Mouse (Mus musculus): Measurements from ENCODE around the gene Naa25.
A peak's percentile ranks its signal among the peaks of the same experiment; 100 is the strongest.

The Naa25 gene

DNA sequence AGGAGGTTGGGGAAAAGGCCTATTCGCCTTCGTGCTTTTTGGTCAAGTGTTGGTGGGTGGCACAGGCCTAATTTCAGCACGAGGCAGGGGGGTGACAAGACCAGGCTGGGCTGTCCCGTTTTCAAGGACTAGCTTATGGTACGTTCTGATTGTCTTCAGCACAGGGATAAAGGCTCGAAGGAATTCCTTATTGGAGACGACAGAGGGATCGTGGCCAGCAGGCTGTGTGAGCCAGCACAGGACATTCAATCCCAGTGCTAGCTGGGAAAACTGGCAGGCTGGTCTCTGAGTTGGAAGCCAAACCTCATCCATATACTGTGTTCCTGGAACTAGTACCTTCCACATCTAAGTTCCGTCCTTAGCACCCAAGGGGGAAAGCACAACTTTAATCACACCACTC is 55.2 kb downstream of the Naa25 start:
- no peak for DNase-seq

DNA sequence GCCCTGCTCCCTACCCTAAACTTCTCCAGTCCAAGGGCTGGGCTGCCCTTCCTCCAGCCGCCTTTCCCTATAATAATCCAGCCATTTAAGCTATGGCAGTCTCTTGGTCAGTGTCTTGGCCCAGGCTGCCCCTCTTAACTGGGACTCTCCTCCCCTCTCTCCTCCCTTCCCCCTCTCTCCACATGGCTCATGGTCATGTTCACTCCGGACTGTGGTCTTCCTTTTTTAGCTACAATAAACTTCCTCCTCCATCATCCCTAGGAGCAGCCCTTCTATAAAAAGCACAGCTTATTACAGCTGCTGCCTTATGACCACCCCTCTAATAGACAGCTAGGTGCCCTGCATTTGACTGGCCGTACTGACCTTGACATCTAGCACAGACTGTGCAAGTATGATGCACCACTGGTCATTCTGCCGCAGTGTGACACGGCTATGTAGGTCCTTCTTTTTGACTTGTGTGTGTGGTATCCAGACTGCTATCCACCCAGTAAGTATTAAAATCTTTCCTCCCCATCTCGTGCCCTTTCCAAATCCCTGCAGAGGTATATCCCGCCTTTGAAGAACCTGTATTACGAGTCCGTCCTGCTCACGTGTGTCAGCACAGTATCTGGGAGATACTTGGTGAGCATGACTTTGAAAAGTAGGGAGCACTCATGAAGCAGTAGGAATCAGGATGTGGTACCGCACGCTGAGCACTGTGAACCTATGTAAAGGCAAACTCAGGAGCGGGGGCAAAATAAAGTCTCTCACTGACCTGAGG is 56.2 kb downstream of the Naa25 start:
- DNase-seq = no peak

DNA sequence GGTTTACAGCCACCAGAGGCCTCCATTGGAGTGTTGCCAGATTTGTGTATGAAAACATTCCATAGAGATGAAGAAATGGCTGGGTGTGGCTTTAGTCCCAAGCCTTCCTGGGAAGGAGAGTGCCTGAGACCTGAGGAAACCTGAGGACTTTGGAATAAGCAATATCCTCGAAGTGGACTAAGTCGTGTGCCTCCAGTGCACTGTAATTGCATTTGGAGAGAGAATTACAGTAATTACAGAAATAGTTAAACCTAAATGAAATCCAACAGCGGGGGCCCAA is 56.7 kb downstream of the Naa25 start:
- DNase-seq = no peak

DNA sequence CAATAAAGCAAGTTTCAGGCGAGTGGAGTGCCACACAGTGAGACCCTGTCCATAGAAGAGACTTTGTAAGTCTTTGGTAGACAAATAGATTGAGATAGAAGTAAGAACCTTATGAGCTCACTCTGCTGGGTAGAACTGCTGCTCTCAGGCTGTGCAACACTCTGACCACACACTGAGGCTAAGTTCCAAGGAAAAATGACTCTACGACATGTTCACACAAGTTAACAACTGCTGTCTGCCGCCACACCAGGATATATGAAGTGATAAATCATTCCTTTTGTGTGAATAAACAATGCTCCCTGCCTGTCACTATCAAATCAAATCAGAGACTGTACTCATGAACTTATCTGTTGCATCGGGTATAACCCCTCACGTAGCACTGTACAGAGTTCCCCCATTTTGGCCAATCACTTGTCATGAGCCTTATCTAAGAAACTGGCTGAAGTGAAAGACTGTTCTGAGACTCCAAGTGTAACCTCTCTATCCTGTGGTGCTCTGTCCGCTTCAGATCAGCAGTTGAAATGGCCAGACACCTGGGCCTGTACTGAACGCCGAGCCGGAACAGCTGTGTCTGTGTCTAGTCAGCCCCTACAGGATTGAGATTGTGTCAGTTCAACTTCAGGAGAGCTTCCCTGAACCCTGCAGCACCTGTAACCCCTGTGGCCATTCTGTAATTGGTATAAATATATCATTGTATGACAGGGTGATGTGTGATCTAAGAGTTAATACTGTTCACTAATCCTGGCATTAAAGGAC is 58.0 kb downstream of the Naa25 start:
- DNase-seq = no peak

DNA sequence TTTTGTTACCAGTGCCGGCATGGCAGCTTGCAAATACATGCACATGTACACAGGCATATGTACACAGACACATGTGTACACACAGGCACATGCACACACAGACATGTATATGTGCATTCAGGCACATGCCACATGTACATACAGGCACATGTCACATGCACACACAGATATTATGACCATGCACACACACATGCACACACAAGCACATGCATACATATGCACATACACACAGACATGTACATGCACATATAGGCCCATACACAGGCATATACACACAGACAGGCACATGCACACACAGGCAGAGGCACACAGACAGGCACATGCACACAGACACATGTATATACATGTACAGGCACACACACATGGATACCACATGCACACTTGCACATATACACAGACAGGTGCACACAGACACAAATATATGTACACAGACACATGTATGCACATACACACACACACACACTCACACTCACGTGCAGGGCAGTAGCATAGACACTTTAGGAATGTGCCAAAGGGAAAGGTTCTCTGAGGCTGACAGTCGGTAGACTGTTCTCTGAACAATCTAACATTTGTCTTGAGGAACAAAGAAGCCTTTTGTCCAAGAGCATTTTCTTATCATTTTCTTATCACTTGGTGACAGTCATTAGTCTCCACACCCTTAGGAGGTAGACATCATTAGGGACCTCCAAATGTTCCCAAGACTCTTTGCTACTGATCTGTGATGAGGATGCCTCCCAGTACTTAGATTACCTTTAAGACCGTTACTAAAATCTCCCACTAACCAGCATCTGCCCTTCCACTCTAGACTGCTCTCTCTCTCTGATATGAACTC is 63.8 kb downstream of the Naa25 start:
- no peak for DNase-seq

DNA sequence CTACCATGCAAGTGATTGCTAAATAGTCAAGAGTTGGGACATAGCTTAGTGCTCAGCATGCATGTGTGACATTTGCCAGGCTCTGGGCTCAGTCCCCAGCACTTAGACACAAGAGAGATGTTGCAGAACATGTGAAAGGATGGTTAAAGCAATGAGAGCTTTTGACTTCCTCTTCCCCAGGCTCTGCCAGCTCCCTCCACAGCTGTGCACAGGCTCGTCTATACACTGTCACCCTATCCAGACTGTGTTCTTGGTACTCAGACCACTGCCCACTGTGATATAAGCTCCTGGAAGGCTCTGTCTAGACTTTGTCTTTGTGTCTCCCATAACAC is 64.4 kb downstream of the Naa25 start:
- no peak for DNase-seq

DNA sequence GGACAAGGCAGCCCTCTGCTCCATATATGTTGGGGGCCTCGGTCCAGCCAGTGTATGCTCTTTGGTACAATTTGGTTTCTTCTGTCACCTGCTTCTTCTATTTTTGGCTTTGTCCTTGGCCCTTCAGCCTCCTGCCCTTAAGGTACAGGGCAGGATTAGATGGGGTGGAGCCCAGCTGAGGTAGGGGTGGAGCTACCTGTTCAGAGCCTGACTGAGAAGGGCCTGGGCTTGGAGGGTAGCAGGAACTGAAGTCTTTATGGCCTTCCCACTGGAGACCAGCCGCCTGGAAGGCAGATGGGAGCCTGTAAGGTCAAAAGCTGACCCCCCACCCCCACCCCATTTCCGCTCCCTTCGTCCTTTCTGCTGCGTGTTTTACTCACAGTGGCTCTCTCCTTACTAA is 65.2 kb downstream of the Naa25 start:
- DNase-seq = peak; percentile 80

DNA sequence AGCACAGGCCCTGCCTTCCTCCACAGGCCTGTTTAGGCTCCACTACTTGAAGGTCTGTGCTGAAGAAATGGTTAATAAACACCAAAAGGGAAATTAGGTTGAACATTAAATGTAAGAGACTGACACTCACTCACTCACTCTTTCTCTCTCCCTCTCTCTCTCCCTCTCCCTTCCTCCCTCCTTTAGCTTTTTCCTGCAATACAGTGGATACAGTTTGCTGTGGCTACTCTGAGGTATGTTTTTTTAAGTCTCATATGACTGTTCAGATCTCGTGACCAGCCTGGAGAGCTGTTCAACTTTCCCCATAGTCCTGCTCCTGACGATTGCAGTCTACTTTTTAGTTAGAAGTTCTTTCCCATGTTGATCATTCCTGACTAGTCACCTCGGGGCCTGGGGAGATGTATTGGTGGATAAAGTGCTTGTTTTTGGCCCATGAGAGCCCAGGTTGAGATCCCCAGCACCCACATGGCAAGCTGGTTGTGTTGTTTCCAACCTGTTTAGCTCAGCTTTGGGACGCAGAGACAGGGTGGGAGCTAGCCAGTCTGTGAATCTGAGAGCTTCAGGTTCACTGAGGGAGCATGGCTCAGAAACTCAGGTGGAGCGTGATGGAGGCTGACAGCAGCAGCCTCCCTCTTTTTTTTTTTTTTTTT is 66.0 kb downstream of the Naa25 start:
- peak; percentile 56 for DNase-seq

DNA sequence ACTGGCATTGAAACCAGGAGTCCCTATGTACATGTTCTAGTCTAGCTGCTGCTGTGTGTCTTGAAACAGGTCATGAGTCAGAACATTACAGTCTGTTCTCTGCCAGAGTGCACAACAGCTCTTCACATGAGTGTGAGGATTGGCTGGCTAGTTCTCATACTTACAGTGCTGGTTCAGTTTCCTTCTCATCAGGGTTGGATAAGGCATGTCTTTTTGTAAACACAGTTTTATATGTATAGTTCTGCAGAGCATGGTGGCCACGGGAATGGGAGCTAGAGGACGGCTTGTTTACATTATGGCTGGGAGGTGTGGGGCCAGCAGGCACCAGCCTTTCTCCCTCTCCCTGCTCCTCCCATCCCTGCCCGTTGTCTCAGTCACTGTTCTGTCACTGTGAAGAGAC is 71.8 kb downstream of the Naa25 start:
- no peak for DNase-seq

DNA sequence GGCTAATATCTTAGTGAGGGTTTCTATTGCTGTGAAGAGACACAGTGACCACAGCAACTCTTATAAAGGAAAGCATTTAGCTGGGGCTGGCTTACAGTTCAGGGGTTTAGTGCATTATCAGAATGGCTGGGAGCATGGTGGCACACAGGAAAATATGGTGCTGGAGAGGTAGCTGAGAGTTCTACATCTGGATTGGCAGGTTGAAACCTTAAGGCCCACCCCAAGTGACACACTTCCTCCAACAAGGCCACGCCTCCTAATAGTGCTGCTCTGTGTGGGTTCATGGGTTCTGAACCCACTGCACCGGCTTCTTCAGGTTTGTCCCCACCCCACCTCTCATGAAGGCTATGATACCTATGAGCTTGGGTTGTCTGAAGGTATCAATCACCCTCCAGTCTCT is 74.7 kb downstream of the Naa25 start:
- no peak for DNase-seq

DNA sequence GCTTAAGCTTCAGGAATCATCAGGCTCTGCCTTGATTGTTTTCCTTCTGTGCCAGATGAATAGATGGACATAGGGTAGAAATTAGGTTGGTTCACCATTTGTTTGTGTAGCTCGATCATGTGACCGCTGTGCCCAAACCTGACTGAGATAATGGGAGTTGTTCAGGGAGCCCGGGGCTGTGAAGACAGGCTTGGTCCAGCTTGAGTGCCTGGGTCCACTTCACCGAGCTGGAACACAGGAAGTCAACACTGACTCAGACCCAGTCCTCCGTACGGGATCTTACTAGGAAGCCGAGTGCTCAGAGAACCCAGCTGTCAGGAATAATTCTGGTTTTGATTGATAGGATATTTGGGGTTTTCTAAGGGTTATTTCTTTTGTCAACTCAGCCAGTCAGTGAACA is 76.9 kb downstream of the Naa25 start:
- DNase-seq = peak; percentile 27

DNA sequence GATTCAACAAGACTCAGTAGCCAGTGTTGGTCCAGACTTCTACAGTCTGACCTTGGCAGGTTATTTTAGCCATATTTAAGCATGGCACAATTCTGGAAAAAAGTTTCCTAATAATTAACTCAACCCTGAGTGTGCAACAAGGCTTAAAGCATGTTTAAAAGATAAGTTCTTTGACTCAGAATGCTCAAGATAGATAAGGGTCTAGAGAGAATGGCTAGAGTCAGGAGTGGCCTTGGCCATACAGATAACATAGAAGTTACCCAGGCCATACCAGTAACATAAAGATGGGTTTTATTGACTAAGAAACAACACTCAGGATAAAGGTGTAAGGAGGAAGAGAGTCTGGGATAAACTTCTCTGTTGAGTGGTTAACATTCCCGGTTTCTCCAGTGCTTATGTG is 78.3 kb downstream of the Naa25 start:
- DNase-seq = no peak

DNA sequence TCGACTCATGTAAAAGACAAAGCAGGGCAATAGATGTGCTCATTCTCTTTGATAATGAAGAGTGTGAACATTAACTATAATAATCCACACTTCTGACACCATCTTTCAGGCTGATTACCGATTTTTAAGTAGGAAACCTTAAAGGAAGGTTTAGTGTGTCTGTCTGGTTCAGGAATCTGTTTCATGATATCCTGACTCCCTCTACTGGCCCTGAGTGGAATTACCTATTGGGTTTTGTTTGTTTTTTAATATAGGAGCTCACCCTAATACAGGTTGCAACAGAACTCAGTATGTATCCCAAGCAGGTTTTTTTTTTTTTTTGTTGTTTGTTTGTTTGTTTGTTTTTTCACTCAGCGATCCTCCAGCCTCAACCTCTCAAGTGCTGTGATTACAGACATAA is 79.9 kb downstream of the Naa25 start:
- DNase-seq = no peak

DNA sequence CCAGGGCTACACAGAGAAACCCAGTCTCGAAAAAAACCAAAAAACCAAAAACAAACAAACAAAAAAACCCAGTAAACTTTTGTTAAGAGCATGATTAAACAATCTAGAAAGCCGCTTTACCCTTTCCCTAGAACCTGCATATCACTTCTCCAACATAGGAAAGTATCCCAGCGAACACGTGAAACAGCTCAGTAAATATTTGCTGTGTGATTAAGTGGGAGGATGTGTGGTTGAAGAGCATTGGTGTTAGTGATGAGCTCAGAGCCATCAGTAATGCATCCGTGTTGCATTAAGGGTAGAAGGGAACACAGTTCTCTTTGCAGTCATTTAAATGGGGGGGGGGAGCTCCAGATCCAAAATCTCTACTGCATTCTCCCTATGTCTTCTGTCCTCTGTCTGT is 87.1 kb downstream of the Naa25 start:
- DNase-seq = no peak

DNA sequence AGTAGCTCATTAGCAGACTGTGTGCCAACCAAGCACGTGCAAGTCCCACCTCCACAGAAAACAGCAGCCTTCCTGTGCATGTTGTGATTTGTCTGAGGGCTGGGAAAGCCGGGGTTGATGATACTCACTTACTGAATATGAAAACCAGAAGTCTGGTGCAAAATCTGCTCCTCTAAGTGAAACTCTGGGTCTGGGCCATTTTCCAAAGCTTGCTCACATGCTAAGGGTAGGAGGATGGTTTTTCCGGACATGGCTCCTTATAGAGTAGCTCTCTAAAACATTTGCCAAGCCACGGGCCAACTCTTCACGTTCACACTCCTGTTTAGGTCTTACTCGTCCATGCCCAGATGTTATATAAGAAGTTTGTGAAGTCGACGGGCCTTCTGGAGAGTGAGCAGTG is 95.6 kb downstream of the Naa25 start:
- no peak for DNase-seq

All from kidney, adult 18-20 months (tissue).